Mouse (Mus musculus): ENCODE data around the gene Gm12695.

Gene Gm12695

DNA sequence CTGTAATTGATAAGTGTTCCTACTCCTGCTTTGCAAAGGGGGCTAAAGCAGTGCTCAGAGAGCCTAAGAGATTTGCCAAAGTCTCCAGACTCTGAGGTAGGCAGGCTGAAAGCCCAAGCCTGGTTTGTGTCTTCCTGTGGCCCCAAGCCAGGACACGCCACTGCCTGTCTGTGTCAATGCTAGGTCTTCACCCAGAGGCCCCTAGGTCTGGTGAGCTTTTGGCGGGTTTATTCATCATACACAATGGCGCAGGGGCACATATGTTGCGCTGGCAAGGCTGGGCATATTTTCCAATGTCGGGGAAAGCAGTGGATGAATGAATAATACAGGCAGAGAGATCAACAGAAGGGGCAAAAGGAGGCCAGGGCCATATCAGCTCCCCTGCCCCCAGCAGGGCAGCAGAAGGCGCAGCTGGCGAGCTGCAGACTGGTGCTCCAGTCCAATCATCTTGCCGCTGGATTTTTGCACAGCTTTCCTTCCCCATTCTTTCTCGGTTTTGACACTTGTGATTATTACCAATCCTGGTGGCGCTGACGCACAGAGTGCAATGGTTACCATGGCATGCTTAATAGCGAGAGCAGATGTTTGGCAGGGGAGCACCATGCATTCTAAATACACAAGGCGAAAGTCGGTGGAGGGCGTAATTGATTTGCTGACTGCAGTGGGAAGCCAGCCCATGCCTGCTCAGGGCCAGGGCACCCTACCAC is 87.3 kb downstream of the Gm12695 start:
- DNase-seq (ENCODE audit: low read depth): peak; percentile 36

DNA sequence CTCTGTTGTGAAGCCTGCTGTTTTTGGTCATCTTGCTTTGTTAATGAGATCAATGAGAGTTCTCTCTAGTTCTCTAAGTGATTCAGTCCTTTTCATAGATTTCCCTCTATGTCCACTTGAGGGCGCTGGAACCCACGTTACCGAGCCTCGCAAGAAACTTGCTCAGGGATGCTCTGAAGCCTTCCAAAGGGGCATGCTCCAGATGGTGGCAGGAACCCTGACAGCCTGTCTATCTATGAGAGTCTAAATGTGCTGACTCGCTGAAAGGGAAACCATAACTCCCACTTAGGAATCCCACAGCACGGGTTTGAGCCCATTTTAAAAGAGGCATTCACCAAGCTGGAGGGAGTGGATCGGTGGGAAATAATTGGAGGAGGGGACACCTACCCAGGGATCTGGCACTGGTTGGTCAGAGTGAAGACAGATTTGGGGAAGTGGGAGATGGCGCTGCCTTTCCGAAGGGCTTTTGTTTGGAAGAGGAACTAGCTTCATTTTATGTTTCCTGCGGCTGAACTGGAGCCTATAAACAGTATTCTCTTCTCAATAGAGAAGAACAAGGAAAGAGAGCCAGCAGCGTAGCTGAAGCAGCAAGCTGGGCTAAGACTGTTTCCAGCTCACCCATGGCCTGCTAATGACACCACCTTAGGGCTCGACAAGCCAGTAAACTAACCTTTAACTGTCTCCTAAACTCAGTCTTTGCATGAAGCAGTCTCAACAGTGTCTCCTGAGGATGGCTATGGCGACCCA is 88.2 kb downstream of the Gm12695 start:
- DNase-seq (ENCODE audit: low read depth): no peak

DNA sequence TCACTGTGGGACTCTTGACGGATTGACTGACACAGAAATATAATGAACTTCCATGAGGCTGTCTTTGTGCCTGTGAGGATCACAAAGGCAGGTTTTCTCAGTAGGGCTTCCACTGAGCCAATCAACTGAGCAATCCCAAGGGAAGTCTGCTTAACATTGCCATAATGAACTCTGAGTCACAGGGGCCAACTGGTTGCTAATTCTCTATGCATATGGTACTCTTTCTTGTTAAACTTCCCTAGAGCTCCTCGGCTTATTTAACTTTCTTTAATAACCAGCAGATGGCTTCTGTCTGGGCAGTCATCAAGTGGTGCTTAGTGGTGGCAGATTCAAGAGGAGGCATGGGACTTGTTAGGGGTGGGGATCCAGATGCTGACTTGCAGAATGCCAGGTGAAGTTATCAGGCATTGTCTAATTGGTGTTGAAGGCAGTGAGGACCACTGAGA is 97.6 kb downstream of the Gm12695 start:
- DNase-seq (ENCODE audit: low read depth): no peak

DNA sequence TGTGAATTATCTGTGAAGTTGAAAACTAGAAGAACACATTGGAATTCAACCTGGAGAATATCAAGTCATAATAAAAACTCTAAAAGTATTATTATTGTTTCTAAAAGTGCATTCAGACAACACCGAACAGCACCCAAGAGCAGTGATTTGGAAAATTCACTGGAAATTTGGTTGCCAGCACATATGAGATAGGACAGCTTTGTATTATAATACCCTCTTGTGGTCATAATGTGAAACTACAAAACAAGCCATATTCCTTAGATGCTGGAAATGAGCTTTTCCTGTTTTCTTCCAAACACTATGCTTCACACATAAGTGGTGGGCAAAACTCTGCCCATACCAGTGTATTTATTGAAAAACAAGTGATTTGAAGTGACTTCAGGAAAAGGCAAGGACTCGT is 101.5 kb downstream of the Gm12695 start:
- no peak for DNase-seq (ENCODE audit: low read depth)

DNA sequence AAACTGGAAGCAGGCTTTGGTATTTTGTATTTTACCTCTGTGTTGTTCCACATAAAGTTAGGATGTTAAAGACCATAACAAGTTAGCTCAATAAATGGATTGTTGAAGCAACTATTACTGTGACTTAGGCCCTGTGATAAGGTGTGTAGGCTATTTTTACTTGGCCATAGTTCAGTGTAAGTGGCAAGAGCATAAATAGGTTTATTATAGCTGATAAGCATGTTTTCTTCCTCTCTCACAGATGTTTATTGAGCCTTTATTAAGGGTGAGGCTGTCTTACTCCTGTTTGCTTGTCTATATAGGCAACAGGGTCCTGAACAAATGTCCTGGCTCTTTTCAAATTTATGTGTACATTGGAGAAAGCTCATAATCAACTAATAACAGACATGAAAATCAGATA is 104.0 kb downstream of the Gm12695 start:
- DNase-seq (ENCODE audit: low read depth): no peak

DNA sequence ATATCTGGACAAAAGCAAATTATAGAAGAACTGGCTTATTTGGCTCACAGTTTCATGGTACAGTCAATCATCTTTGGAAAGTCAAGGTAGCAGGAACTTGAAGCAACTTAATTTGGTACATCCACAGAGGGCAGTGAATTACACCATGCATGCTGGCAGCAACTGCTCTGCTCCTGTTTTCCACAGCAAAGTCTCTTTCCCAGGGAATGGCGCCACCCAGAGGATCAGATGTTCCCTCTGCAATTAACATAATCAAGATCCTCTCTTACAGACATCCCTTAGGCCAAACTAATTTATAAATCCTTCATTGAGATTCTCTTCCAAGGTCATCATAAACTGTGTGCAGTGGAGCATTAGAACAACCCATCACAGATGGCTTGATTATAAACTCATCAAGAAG is 104.8 kb downstream of the Gm12695 start:
- DNase-seq (ENCODE audit: low read depth): no peak
